Mouse (Mus musculus): Measurements from ENCODE around the gene Zfp281.

Gene Zfp281

DNA sequence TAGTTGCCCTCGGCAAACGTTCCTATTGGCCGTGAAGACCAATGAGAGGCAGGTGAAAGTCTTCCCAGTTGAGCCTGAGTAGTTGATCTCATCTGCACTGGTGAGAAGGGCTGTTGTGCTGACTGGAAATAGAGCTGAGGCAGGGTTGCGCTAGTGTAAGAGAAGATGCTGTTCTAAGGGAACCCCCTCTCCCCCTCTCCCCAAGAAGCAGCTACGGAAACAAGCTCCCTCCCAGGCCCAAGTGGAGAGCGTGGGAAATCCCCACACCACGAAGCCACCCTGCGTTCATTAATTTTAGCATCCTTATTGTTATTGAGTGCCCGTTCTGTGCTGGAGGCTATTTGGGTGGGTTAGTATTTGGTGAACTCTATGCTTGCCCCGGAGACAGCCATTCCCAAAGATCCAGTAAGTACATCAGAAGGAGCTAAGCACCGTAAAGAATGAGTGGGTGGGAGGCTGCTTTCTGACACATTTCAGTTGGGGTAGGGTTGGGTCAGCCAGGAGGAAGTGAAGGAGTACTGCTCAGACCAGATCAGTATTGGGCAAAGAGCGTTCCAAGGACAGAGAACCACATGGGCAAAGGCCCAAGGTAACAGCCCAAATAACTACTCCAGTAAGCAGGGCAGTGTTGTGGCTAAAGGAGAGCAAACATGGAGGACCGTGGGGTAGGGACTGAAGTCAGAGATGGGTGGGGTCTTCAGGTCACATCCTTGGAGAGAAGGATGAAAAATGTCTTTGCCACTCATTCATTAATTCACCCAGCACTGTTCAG is 33.9 kb downstream of the Zfp281 start:
- no peak for DNase-seq (ENCODE audit: low spot score)

GRCm38 (mm10) chr1:136659337-136659736 is 34.6 kb downstream of the Zfp281 start:
- DNase-seq (ENCODE audit: low spot score) = no peak

DNA sequence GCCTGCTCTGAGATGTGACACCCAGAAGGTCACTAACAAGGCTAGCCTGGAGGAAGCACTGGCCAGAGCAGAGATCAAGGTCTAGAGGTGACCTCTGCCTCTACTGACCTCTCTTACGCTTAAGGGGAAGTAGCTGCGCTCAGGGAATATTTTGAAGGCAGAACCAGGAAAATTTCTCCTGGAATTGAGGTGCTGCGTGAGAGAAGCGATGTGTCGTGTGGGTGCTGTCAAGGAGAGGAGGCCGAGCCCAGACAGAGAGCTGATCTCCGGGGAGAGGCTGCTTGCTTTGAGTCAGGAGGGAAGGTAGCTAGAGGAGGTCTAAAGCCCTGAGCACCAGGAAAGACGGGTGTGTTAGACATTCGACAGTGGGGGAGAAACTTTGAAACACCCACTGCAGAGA is 35.2 kb downstream of the Zfp281 start:
- DNase-seq (ENCODE audit: low spot score) = no peak

DNA sequence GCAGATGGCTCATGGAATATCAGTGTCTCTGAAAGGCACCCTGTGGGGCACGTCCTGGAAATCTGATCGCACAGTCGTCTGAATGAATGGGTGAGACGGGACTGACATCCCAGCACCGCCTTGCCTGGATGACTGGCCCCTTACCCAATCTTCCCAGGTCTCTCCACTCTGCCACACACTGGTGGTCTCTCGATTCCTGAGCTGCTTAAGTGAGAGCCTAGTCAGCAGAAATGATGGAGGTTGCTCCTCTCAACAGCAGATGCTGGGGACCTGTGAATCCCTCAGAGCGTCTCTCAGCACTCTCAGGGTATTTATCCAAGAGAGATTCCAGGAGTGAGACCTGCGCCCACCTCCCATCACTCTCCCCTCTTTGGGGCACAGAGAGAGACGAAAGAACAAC is 36.8 kb downstream of the Zfp281 start:
- DNase-seq (ENCODE audit: low spot score) = no peak

- no peak for DNase-seq (ENCODE audit: low spot score)
Observed at GRCm38 (mm10) chr1:136661939-136662563, 37.4 kb downstream of the Zfp281 start.

GRCm38 (mm10) chr1:136664921-136665582 is 40.4 kb downstream of the Zfp281 start:
- no peak for DNase-seq (ENCODE audit: low spot score)

DNA sequence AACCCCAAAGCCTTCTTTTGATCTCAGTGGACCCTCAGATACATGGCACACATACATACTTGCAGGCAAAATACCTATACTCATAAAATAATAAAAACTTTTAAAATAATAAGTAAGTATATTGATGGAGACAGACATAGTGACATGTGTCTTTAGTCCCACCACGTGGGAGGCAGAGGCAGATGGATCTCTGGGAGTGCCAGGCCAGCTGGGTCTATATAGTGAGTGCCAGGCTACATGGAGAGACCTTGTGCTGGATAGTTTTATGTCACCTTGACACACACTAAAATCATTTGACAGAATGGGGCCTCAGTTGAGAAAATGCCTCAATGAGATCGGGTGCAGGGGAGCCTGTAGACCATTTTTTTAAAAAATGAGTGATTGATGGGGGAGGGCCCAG is 41.8 kb downstream of the Zfp281 start:
- DNase-seq (ENCODE audit: low spot score) = no peak

GRCm38 (mm10) chr1:136669926-136670325 is 45.2 kb downstream of the Zfp281 start:
- no peak for DNase-seq (ENCODE audit: low spot score)

DNA sequence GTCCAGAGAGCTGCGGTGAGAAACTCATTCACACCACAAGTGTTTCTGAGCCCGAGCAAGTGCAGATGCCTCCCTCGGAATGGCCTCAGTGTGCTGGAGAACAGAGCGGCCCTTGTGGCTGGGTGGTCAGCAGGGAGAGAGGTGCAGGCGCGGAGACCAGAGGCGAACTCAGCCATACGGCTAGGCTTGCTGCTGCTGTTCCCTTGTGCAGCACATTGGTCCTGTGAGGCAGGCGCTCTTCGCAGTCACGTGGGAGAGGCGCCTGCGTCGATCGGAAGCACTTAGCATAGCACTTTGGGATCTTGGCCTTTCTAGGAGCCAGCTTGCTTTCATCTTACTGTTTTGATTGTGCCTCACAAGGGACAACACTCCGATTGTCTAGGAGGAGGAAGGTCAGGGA is 45.7 kb downstream of the Zfp281 start:
- DNase-seq (ENCODE audit: low spot score) = no peak

- DNase-seq (ENCODE audit: low spot score) = no peak
Observed at GRCm38 (mm10) chr1:136671767-136672434, 47.2 kb downstream of the Zfp281 start.

GRCm38 (mm10) chr1:136672564-136672963 is 47.9 kb downstream of the Zfp281 start:
- no peak for DNase-seq (ENCODE audit: low spot score)

- no peak for DNase-seq (ENCODE audit: low spot score)
Observed at GRCm38 (mm10) chr1:136673293-136673692, 48.6 kb downstream of the Zfp281 start.

- DNase-seq (ENCODE audit: low spot score) = no peak
Observed at GRCm38 (mm10) chr1:136674548-136675455, 50.1 kb downstream of the Zfp281 start.

DNA sequence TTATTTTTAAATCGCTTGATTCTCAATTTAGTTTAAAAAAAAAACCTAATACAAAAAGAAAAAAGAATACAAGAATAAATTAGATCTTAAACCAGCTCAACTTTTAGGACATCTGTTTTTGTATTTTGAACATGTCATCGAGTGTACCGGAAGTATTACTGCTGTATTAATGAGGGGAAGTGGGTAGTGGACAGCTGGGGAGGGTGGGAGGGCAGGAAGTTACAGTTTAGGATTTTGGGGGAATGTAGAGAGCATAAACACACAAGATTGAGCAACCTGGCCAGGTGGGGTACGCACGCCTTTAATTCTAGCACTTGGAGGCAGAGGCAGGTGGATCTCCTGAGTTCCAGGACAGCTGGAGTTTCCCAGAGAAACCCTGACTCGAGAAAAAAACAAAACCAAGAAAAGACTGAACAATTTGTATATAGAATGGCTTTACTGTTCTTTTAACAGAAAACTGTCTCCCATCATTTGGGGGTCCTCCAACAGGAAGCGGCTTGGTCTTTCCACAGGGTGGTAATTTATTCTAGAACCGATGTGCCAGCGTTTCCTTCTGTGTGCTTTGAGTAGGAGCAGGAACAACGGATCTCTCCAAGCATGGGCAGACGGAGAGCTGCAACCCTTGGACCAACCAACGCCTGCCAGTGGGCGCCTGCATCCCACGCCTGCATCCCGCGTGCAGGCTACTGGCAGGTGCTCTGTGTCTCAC is 51.2 kb downstream of the Zfp281 start:
- no peak for DNase-seq (ENCODE audit: low spot score)

DNA sequence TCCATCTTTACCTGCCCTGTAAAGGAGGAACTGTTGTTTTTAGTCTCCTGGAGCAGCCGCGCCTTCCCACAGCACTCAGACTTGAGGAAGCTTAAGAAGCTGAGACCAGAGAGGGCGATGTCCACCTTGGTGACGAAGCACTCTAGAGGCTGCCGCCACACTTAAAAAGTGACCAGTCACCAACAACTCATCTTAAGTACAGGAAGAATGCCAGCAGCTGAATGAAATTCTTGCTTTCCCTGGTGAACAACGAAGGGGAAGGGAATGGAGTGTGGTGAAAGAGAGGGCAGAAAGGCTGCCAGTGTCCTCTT is 51.7 kb downstream of the Zfp281 start:
- no peak for DNase-seq (ENCODE audit: low spot score)

DNA sequence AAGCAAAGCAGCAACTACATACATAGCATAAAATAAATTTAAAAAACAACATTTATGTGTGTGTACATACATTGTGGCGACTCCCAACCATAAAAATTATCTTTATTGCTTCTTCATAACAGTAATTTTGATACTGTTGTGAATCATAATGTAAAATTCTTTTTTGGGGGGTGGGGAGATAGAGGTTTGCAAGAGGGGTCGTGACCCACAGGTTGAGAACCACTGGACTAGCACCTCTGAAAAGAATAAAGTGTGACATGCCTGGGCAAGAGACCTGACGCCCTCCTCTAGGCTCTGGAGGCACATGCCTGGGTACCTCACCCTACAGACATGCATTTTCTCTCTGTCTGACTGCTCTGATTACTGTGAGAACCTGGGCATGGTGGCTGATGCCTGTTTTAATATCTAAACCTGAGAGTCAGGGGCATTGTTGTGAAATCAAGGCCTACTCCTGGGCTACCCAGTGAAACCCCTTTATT is 53.2 kb downstream of the Zfp281 start:
- no peak for DNase-seq (ENCODE audit: low spot score)

DNA sequence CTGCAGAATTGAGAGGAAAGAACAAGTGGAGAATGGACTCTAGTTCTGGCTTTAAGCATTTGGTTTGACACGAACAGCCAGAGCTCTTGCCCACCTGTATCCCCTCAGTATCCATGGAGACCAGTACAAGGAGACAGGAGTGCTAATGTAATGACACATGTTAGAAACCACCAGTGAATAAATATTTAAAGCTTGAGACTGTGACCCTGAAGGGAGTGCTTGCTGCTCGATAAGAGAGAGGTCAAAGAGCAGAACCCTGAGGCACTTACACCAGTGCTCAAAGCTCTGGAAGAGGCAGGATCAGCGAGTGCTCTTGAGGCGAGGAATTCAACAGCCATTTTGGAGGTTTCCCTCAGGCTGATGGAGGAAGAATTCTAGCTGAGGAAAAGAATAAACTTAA is 54.1 kb downstream of the Zfp281 start:
- no peak for DNase-seq (ENCODE audit: low spot score)
